Mouse (Mus musculus) MEL (cell line): ENCODE measurements around the gene Ddx3x.

ENCODE experiments used
- CHD2 ChIP-seq: IDR thresholded peaks from 2 replicates; pipeline ENCODE4 v1.6.1; 2011; ENCODE audit warnings: low read length, improper control_type of control experiment
- EP300 ChIP-seq, 2 experiments: IDR thresholded peaks; 2 replicates each; pipeline ENCODE4 v1.6.1; 2011; ENCODE audit warnings: improper control_type of control experiment in 2 of 2, low read length in 2 of 2, low read depth in 1 of 2, mild to moderate bottlenecking in 1 of 2
- NRF1 ChIP-seq: IDR thresholded peaks from 2 replicates; pipeline ENCODE4 v1.6.1; 2014; ENCODE audit warnings: low read depth, mild to moderate bottlenecking, inconsistent platforms, low read length, improper control_type of control experiment, moderate library complexity; ENCODE audit not compliant: poor library complexity, insufficient read depth, severe bottlenecking
- POLR2A ChIP-seq, 2 experiments: IDR thresholded peaks; 2 replicates each; pipeline ENCODE4 v1.6.1; 2011 to 2012; ENCODE audit warnings: low read length in 2 of 2, mild to moderate bottlenecking in 2 of 2, control low read depth in 1 of 2, improper control_type of control experiment in 1 of 2, low read depth in 1 of 2, moderate library complexity in 1 of 2; ENCODE audit not compliant: control insufficient read depth in 1 of 2, insufficient read depth in 1 of 2, poor library complexity in 1 of 2
- TCF12 ChIP-seq: IDR thresholded peaks from 2 replicates; pipeline ENCODE4 v1.6.1; 2014; ENCODE audit warnings: low read depth, mild to moderate bottlenecking, inconsistent platforms, low read length, improper control_type of control experiment, moderate library complexity
- UBTF ChIP-seq: IDR thresholded peaks from 2 replicates; pipeline ENCODE4 v1.6.1; 2012; ENCODE audit warnings: low read depth, mild to moderate bottlenecking, inconsistent platforms, low read length, improper control_type of control experiment, moderate library complexity, borderline replicate concordance; ENCODE audit not compliant: insufficient read depth
- ZMIZ1 ChIP-seq: IDR thresholded peaks from 2 replicates; pipeline ENCODE4 v1.6.1; 2012; ENCODE audit warnings: low read depth, mild to moderate bottlenecking, inconsistent platforms, low read length, improper control_type of control experiment, moderate library complexity

- no peak for TF ChIP-seq TCF12
- no peak for TF ChIP-seq POLR2A (IDR thresholded peaks at IDR 0.05; ENCODE audit: control insufficient read depth in 1 of 2, insufficient read depth in 1 of 2, low read depth in 1 of 2, low read length in 2 of 2, poor library complexity in 1 of 2)
- no peak for TF ChIP-seq NRF1
- no peak for TF ChIP-seq EP300 (IDR thresholded peaks at IDR 0.05; ENCODE audit: low read depth in 1 of 2, low read length in 2 of 2)
- TF ChIP-seq UBTF: no peak
- TF ChIP-seq CHD2: no peak
- no peak for TF ChIP-seq ZMIZ1
Measured at GRCm38 (mm10) chrX:13306190-13306589, 25.4 kb downstream of the Ddx3x start.
